Mouse (Mus musculus): ENCODE measurements around the gene Dock11. TPM values are rescaled to one million over a fixed set of nuclear protein-coding genes. Genes with fewer than 3 reads are reported as not detected.
A peak's percentile ranks its signal among the peaks of the same experiment; 100 is the strongest.

Gene Dock11
- total RNA-seq (2021): 10 to 100 TPM in 1 of 2 experiments, 1 to 10 TPM in 1; 9.0 to 11.2 TPM

DNA sequence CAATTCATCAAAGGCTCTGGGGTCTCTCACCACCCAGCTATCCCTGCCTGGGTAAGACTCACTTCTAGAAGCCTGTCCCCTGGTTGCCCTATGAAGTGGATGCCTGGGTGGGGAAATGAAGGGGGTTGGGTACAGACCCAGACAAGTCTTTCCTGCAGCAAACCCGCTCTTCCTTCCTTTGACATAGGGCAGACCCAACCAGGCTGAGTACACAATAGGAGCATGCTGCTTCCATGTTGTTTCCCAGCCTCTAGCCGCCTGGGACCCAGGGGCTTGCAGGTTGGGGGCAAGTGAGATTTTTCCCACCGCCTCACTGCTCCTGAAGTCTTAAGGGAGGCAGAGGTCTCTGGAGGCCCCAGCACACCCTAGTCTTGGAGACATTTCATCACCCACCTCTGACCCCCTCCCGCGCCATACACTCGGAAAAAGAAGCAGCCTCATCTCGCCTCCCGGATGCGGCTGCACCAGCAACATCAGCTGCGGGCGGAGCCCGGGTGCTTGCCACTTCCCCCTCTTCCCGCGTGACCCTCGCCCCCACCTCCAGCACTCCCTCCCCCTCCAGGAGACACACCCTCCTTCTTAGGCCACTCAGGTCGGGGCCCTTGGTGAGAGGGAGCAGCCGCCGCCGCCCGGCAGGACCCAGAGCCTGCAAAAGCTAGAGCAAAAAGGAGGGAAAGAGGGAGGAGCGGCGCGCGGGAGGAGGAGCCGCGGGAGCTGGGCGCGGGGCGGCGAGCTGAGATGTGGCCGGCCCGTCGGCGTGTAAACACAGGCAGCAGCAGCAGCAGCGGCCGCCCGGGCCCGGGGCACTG, at the start of gene Dock11:
Dock11 (plus strand) TSS at position 746 of the 809 bp plus-strand sequence.
- DNase-seq (ENCODE audit: extremely low spot score in 1 of 2, low spot score in 2 of 2): peak; percentile 12 to 69
- intact Hi-C loops (cut with DNase I): no loop called here

DNA sequence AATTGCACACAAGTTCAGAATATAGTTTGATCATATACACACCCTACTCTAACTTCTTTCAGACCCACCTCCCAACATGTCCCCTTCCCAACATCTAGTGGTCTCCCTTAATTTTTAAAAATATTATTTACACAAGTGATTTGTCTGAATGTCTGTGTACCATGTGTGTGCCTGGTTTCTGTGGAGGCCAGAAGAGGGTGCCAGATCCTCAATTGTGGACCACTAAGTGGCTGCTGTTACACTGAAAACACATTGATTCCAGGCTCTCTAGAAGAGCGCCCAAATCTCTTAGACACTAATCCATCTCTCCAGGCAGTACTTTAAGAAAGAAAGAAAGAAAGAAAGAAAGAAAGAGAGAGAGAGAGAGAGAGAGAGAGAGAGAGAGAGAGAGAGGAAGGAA, 8.9 kb upstream of the Dock11 start:
- DNase-seq (ENCODE audit: extremely low spot score in 1 of 2, low spot score in 2 of 2): peak in 1 of 2 experiments; percentile 14
- intact Hi-C loops (cut with DNase I): loop anchor here (5.0 kb wide), 1 partner anchor 118 kb away; no protein-coding TSS in a partner anchor

- DNase-seq (ENCODE audit: extremely low spot score in 1 of 2, low spot score in 2 of 2): peak; percentile 2 to 26
- intact Hi-C loops (cut with DNase I): no loop called here
These were observed 540 bp downstream of the Dock11 start for GRCm38 (mm10) chrX:35888945-35889799.

GRCm38 (mm10) chrX:35889800-35890106, 1.1 kb downstream of the Dock11 start:
- DNase-seq (ENCODE audit: extremely low spot score in 1 of 2, low spot score in 2 of 2): peak in 1 of 2 experiments; percentile 26
- intact Hi-C loops (cut with DNase I): no loop called here

GRCm38 (mm10) chrX:35891534-35892125, 3.0 kb downstream of the Dock11 start:
- intact Hi-C loops (cut with DNase I): no loop called here

DNA sequence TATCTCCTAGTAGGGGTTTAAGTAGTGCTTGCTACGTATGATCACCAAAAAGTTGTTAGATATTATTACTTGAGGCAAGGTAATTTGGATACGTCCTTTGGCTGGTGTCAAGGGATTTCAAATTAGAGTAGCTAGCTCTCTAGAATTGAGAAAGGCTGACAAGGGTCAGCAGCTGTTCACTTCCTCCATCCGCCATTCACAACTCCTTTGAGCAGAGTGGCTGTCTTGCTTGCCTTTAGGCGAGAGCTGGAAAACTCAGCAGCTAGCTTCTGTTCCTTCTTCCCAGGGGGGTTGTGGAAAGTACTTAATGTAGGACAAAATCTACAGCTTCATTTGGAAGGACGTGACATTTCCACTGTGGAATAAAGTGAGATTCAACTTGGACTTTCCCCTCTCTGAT, 3.7 kb downstream of the Dock11 start:
- intact Hi-C loops (cut with DNase I): no loop called here
- no peak for DNase-seq (ENCODE audit: extremely low spot score in 1 of 2, low spot score in 2 of 2)

More at GRCm38 (mm10) chrX:35891534-35892125, 3.0 kb downstream of the Dock11 start:
- no peak for DNase-seq (ENCODE audit: extremely low spot score in 1 of 2, low spot score in 2 of 2)

GRCm38 (mm10) chrX:35897648-35898500, 9.2 kb downstream of the Dock11 start:
- intact Hi-C loops (cut with DNase I): no loop called here
- DNase-seq (ENCODE audit: extremely low spot score in 1 of 2, low spot score in 2 of 2): no peak

DNA sequence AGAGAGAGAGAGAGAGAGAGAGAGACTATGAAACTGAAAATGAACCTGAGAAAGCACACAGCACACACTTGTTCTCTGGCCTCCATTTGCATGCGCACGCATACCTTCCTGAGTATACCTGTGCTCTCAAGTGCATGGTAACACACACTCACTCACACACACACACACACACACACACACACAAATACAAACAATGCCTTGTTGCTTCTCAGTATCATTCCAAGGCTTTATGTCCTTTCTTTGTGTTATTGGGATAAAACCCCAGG, 9.8 kb downstream of the Dock11 start:
- intact Hi-C loops (cut with DNase I): no loop called here
- no peak for DNase-seq (ENCODE audit: extremely low spot score in 1 of 2, low spot score in 2 of 2)

GRCm38 (mm10) chrX:35904352-35904751, 15.7 kb downstream of the Dock11 start:
- no peak for DNase-seq (ENCODE audit: extremely low spot score in 1 of 2, low spot score in 2 of 2)
- intact Hi-C loops (cut with DNase I): no loop called here

DNA sequence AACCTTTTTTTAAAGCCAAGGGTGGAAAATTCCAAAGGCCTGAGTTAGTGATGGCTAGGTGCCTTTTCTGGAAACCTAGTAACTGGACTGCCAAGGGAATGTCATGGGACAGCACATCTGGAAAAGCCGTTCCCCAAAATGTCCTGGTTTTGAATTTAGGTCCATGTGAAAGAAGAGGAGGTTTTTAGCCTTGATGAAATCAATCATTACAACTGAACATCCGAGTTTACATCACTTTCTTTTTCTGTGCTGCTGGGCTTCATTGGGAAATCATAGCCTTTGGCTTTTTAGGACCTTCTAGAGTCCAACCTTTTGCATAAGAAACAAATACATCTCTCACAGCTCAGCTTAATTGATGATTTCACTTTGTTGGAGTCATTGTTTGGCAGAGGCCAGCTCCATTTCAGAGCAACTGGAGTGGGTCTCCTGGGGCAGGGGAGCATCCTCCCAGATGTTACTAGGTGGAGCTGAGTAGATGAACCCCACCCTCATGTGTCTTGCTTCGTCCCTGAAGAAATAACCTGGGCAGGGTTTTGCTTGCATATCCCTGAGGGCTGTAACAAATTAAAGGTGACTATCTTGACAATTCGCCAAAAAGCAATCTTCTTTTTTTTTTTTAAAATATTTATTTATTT, 18.2 kb downstream of the Dock11 start:
- intact Hi-C loops (cut with DNase I): no loop called here

DNA sequence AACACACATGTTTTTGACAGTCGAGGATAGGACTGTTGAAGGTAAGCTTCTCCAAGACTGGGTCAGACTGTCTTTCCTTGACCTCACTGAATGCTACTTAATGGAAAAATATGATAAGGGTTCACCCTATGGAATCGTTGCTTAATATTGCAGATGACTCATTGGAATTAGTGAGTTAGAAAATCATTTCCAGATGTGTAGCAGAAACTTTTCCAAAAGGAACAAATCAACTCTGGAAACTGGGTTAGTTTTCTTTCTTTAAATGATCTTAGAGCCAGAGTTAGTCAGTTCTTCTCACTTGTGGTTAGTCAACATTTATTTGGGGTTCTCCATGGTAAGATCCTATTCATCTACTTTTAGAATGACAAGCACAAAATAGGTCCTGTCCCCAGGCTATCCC, 30.9 kb downstream of the Dock11 start:
- DNase-seq (ENCODE audit: extremely low spot score in 1 of 2, low spot score in 2 of 2): no peak
- intact Hi-C loops (cut with DNase I): no loop called here

More for the DNA sequence above, 18.2 kb downstream of the Dock11 start:
- DNase-seq (ENCODE audit: extremely low spot score in 1 of 2, low spot score in 2 of 2): no peak

DNA sequence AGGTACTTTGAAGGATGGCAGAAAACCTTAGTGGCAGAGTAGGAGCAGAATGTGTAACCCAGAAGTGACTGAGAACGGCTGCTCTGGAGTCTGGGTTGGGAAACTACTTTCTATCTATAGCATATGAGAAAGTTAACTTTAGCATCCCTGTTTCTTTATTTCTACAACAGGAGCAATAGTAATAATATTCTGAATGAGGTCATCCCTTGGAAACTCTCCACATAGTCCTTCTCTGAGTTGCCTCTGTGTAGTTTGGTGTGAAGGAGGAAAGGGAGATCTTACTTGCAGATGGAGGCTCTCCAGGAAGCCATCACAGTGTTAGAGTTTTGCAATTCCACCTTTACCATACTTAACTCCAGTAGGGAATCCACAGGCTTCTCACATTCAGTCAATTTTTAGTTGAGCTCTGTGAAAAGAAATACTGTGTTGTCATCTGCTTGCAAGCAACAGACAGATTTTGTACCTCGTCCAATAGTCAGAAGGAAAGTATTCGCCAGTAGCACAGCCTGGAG, 31.5 kb downstream of the Dock11 start:
- intact Hi-C loops (cut with DNase I): no loop called here
- no peak for DNase-seq (ENCODE audit: extremely low spot score in 1 of 2, low spot score in 2 of 2)

- intact Hi-C loops (cut with DNase I): no loop called here
- no peak for DNase-seq (ENCODE audit: extremely low spot score in 1 of 2, low spot score in 2 of 2)
These were observed 33.3 kb downstream of the Dock11 start for GRCm38 (mm10) chrX:35921922-35922321.

- peak in 1 of 2 experiments; percentile 22 for DNase-seq (ENCODE audit: extremely low spot score in 1 of 2, low spot score in 2 of 2)
- intact Hi-C loops (cut with DNase I): no loop called here
These were observed 36.2 kb downstream of the Dock11 start for GRCm38 (mm10) chrX:35924705-35925264.

- DNase-seq (ENCODE audit: extremely low spot score in 1 of 2, low spot score in 2 of 2): no peak
- intact Hi-C loops (cut with DNase I): no loop called here
These were observed 41.7 kb downstream of the Dock11 start for GRCm38 (mm10) chrX:35930094-35930933.

DNA sequence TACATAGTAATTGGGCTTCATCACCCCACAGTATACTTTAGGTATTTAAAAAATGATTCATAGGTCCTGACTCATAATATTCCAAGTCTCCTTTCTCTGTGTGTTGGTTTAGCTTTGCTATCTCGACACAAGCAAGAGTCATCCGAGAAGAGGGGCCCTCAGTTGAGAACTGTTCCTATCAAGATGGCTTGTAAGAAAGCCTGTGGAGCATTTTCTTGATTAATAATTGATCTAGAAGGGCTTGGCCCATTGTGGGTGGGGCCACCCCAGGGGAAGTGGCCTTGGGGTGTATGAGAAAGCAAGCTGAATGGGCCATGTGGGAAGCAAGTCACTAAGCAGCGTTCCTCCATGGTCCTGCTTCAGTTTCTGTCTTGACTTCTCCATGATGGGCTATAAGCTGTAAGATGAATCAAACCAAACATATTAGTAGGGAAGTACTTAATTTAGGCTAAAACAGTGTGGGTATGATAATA, 42.3 kb downstream of the Dock11 start:
- intact Hi-C loops (cut with DNase I): no loop called here
- DNase-seq (ENCODE audit: extremely low spot score in 1 of 2, low spot score in 2 of 2): no peak

DNA sequence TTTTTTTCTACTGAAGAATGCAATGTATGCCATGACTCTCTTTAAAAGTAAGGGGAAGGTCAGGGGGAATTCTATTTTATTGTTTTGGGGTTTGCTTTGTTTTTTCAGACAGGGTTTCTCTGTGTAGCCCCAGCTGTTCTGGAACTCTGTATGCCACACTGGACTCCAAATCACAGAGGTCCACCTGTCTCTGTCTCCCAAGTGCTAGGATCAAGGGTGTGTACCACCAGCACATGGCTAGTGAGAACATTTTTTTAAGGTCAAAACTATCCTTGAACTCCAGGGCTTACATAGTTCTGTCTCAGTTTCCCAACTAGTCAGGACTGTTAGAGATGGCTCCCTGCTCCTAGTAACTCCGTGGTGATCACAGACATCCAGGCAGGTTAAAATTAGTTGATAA, 43.3 kb downstream of the Dock11 start:
- no peak for DNase-seq (ENCODE audit: extremely low spot score in 1 of 2, low spot score in 2 of 2)
- intact Hi-C loops (cut with DNase I): no loop called here
